Mouse (Mus musculus) brain, embryonic 14.5 days (tissue): Measurements from ENCODE around the gene Tcf12.

ENCODE experiments used
- CTCF ChIP-seq: fragments of 200-500 bp; IDR thresholded peaks from 2 replicates; pipeline ENCODE4 v1.5.1; 2012; ENCODE audit warnings: inconsistent platforms, mild to moderate bottlenecking, moderate library complexity, borderline replicate concordance; ENCODE audit not compliant: insufficient read depth, insufficient read length; ENCODE audit errors: extremely low read depth
- POLR2A ChIP-seq: fragments of 200-500 bp; IDR thresholded peaks from 2 replicates; pipeline ENCODE4 v1.6.1; 2012; ENCODE audit warnings: mild to moderate bottlenecking, inconsistent platforms, borderline replicate concordance; ENCODE audit not compliant: poor library complexity, insufficient read depth, insufficient read length, severe bottlenecking; ENCODE audit errors: extremely low read depth

DNA sequence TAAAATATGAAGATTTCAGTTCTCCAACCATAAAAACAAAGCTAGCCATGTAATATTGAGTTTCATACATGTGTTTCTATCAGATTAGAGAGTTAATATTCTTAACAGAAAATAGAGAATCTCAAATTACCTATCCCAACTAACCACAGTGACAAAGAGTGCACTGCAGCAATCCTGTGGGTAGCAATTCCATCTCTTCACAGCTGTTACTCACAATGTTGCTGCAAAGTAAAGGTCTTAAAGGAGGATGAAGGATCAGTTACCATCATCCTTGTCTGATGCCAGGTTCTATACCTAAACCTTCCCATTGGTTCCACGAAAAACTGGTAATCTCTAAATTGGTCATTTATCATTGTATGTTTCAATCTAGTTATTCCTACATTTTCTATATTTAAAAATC lies 95.7 kb downstream of the Tcf12 start:
- TF ChIP-seq CTCF = no peak
- no peak for TF ChIP-seq POLR2A
